ENCODE assay signal across 26 mouse cellular contexts in the genomic region with DNA sequence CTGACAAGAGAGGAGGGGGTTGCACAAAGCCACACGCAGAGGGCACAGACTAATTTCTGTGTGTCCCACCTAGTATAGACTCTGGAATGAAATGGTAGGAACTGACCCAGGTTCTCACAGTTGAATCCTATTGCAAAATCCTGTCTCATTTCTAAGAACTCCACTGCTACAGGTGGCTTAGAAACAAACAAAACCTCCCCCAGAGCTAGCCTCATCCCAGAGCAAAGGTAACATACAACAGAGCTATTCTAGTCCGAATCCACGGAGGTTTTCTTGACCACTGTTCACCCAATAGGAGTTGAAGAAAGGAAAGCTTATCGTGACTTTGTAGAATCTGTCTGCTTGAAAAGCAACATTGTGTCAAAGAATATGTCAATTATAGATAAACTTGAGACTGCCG.
"Had no signal": no experiment of that assay in that cellular context is flagged by ENCODE, and none has a peak within 500 bp of the region (broad histone marks: within the 10 kb centered on the region; RNA-seq: fewer than 3 reads in every experiment).

No protein-coding gene starts in this region.

- H3K4me1 ChIP-seq: heart, embryonic 10.5 days; intestine, embryonic 15.5 days had no signal

- H3K9me3 ChIP-seq: heart, embryonic 10.5 days; hindbrain, embryonic 10.5 days; hindbrain, embryonic 12.5 days; intestine, embryonic 15.5 days; kidney, embryonic 15.5 days; limb, embryonic 13.5 days; limb, embryonic 15.5 days had no signal

- H3K27me3 ChIP-seq: intestine, embryonic 15.5 days had no signal

- H3K27ac ChIP-seq: gastrocnemius, adult 2 months; heart, embryonic 10.5 days; hindbrain, embryonic 10.5 days; hindbrain, embryonic 12.5 days; hindbrain, embryonic 14.5 days; intestine, embryonic 15.5 days; kidney, embryonic 15.5 days; kidney, postnatal 0 days; limb, embryonic 13.5 days; limb, embryonic 15.5 days had no signal

- DNase-seq: gastrocnemius, adult 2 months; gastrocnemius, postnatal 10 days; gastrocnemius, postnatal 25 days; heart, adult 18-20 months; heart, postnatal 10 days; heart, postnatal 4 days; kidney, adult 2 months; kidney, adult 9 months; kidney, postnatal 14 days; kidney, postnatal 36 days; layer of hippocampus, adult 9-11 months; layer of hippocampus, postnatal 36 days; left cerebral cortex, postnatal 4 days had no signal

- ATAC-seq: forebrain, embryonic 16.5 days; hindbrain, embryonic 16.5 days; inflammation-experienced regulatory T-cells, adult 6 months; intestine, embryonic 15.5 days; intestine, postnatal 0 days had no signal

- H3K36me3 ChIP-seq: heart, embryonic 10.5 days; hindbrain, embryonic 10.5 days; hindbrain, embryonic 12.5 days; intestine, embryonic 15.5 days; kidney, embryonic 15.5 days; limb, embryonic 13.5 days; limb, embryonic 15.5 days had no signal

- H3K4me2 ChIP-seq: hindbrain, embryonic 12.5 days; hindbrain, embryonic 14.5 days; intestine, embryonic 15.5 days; kidney, embryonic 15.5 days; limb, embryonic 13.5 days; limb, embryonic 15.5 days had no signal

- H3K9ac ChIP-seq: hindbrain, embryonic 12.5 days; hindbrain, embryonic 14.5 days; intestine, embryonic 15.5 days; kidney, embryonic 15.5 days; limb, embryonic 13.5 days; limb, embryonic 15.5 days had no signal

- H3K4me3 ChIP-seq: gastrocnemius, adult 2 months; heart, embryonic 10.5 days; hindbrain, embryonic 10.5 days; hindbrain, embryonic 12.5 days; intestine, embryonic 15.5 days; kidney, embryonic 15.5 days; limb, embryonic 13.5 days; limb, embryonic 15.5 days had no signal
